Mouse (Mus musculus): Measurements from ENCODE around the gene Morn4. TPM values are rescaled to one million over a fixed set of nuclear protein-coding genes. Genes with fewer than 3 reads are reported as not detected.

Morn4 gene
- polyA plus RNA-seq (2012; rRNA removed) = 108 and 124 TPM in 2 replicates

GRCm38 (mm10) chr19:42086166-42086565, at the start of gene Morn4:
TSS of gene Morn4 (minus strand) at chr19:42086357.

DNA sequence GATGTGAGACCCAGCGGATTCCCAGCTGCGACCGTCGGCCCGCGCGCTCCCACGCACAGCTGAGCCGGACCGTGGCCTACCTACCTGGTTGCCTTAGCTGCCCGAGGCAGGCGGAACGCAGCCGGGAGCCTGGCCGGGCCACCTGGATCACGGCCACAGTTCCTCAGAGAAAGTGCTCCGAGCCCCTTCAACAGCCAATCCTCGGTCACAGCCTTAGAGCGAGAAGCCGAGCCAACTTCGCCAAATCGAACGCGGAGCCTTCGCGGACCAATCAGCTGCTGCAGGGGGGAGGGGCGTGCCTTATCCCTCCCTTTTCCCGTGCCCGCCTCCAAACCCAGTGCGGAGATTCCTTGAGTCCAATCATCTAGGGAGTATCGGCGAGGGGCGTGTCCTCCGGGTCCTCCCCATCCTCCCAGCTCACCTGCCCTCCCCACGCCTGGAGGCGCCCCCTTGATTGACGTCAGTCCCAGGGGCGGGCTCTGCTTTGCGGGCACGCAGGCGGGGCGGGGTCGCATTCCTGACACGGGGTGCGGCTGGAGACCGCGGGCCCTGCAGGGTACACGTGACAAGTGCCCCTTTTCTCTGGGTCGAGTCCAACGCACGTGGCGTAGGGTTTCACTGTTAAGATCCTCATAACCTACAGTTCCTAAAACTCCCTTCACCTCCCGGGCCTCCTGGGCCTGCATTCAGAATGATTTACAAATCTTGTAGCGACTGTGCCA, 42.8 kb upstream of the Morn4 start, which contains the start of gene Avpi1:
Gene Avpi1, minus strand, starts transcription at position 273 of the 722 bp plus-strand sequence.

DNA sequence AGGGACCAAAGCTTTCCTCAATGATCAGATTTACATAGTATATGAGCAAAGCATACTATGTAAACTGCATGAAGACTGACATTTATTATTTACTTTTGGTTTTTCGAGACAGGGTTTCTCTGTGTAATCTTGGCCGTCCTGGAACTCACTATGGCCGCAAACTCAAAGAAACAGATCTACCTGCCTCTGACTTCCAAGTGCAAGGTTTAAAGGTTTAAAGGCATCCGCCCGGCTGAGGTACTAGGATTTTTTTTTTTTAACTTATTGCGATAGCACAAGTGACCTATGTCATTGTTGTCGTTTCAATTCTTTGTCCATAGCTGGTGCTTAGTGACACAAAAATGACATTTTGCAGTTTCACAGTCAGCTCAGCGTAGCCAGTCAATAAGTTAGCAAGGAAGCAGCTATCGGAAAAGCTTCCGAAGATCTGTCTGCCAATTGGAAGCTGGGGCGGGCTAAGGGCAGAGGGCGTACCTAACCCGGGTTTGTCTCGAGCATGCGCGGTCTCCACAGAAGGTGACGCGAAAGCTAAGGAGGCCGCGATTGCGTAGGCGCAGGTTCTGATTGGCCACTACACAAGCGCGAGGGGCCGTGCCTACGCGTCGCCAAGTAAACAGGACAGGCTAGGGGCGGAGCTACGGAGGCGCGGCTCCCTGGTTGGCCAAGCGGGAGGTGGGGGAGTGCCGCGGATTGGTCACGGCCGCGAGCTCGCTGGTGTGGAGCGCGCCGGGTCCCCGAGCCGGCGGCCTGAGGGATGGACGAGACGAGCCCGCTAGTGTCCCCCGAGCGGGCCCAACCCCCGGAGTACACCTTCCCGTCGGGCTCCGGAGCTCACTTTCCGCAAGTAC, 3.8 kb upstream of the Morn4 start, which contains the start of gene Pi4k2a:
Gene Pi4k2a, plus strand, starts transcription at position 723 of the 848 bp plus-strand sequence.

DNA sequence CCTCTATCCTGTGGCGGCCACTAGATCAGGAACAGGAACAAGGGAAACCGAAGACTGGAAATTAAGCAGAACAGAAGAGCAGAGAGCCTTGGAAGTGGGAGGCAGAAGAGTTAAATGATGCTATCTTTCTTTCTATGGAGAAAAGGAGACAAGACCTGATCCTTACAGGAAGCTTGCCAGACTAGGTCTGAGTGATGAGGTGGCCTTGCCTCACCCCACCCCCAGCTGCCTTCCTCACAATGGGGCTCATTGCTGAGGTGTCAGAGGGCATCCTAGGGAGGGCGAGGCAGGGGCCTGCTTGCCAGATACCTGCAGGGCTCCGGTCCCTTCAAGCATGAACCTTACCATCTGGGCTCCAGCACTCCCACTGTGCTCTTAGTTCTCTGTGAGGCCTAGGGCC, 34.2 kb downstream of the Morn4 start, which contains the start of gene 4933411K16Rik:
Gene 4933411K16Rik, plus strand, starts transcription at position 301 of the 400 bp plus-strand sequence.

DNA sequence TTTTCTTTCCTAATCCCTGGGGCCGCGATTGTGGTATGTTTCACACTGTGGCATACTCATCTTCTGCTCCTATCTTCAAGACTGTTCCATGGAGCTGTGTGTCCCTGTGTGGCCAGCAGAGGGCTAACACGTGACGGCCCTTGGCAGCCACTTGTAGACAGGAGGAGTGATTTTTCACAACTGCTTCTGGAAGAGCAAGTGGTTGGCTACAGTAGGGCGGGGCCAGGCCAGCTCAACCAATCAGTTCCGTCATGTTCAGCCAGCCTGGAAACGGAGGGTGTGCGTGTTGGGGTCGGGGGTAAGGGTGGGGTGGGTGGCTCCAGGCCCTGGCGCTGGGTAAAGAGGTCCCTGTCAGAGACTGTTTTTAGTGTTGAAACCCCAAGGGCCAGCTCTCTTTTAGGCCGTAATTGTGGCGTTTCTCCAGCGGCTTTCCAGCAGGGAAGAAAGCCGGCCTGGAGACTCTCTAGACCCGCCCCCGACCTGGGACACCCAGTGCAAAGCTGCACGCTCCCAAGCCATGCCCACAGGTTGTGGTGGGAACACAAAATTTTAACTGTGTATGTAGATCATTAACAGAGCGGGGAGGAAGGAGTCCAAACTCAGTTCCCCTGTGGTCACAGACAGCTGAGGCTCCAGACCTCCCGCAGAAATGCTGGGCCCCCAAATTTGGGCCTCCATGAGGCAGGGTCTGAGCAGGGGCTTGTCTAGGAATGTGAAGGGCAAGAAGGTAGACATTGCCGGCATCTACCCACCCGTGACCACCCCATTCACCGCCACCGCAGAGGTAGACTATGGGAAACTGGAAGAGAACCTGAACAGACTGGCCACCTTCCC, 40.7 kb downstream of the Morn4 start, which contains the start of gene Hoga1:
Gene Hoga1, plus strand, starts transcription at position 342 of the 834 bp plus-strand sequence.

GRCm38 (mm10) chr19:42035456-42036248, 50.5 kb downstream of the Morn4 start, which contains the start of gene Ankrd2:
TSS of gene Ankrd2 (plus strand) at chr19:42036000.

Other genes with a start within 250 kb of the Morn4 start
- gene Frat2, start 238.2 kb downstream of the Morn4 start, polyA plus RNA-seq (2012; rRNA removed) = 13.6 and 16.4 TPM in 2 replicates
- 15.3 and 16.0 TPM in 2 replicates for gene Rrp12, start 190.2 kb downstream of the Morn4 start, polyA plus RNA-seq (2012; rRNA removed)
- 414 and 458 TPM in 2 replicates for gene Pgam1, start 174.4 kb downstream of the Morn4 start, polyA plus RNA-seq (2012; rRNA removed)
- gene Exosc1, start 152.9 kb downstream of the Morn4 start, polyA plus RNA-seq (2012; rRNA removed) = 36.0 and 38.2 TPM in 2 replicates
- gene Zdhhc16, start 152.9 kb downstream of the Morn4 start, polyA plus RNA-seq (2012; rRNA removed) = 94.0 and 94.3 TPM in 2 replicates
- gene Mms19, start 105.2 kb downstream of the Morn4 start, polyA plus RNA-seq (2012; rRNA removed) = 71.0 and 74.5 TPM in 2 replicates
- 16.1 and 21.5 TPM in 2 replicates for gene Ubtd1, start 104.6 kb downstream of the Morn4 start, polyA plus RNA-seq (2012; rRNA removed)
- 0.23 and 0.68 TPM in 2 replicates for gene Ankrd2, start 50.4 kb downstream of the Morn4 start, polyA plus RNA-seq (2012; rRNA removed)
- 1.4 and 2.1 TPM in 2 replicates for gene Hoga1, start 40.7 kb downstream of the Morn4 start, polyA plus RNA-seq (2012; rRNA removed)
- 0.20 and 0.33 TPM in 2 replicates for gene 4933411K16Rik, start 34.1 kb downstream of the Morn4 start, polyA plus RNA-seq (2012; rRNA removed)
- gene Pi4k2a, start 4.1 kb upstream of the Morn4 start, polyA plus RNA-seq (2012; rRNA removed) = 42.0 and 42.3 TPM in 2 replicates
- 6.5 and 7.9 TPM in 2 replicates for gene Avpi1, start 42.7 kb upstream of the Morn4 start, polyA plus RNA-seq (2012; rRNA removed)
- gene Marveld1, start 61.0 kb upstream of the Morn4 start, polyA plus RNA-seq (2012; rRNA removed) = 16.8 and 34.0 TPM in 2 replicates
- 117 and 121 TPM in 2 replicates for gene Zfyve27, start 77.6 kb upstream of the Morn4 start, polyA plus RNA-seq (2012; rRNA removed)
- gene Sfrp5, start 115.9 kb upstream of the Morn4 start, polyA plus RNA-seq (2012; rRNA removed) = 2.0 and 10.9 TPM in 2 replicates
- gene Golga7b, start 161.2 kb upstream of the Morn4 start, polyA plus RNA-seq (2012; rRNA removed) = 21.2 and 23.3 TPM in 2 replicates

Data from central nervous system, embryonic 14 days (tissue).